Mouse (Mus musculus) heart, embryonic 15.5 days (tissue): ENCODE results near the gene Khsrp. TPM values are rescaled to one million over a fixed set of nuclear protein-coding genes. Genes with fewer than 3 reads are reported as not detected.

ENCODE experiments used
- ATAC-seq: fragments of 200-750 bp; cut with Nextera tagmentation; replicated peaks from 2 replicates; pipeline ENCODE4 v1.8.0; 2017; ENCODE audit warnings: low read depth, moderate TSS enrichment; ENCODE audit not compliant: insufficient number of reproducible peaks, insufficient read depth, low FRiP score
- H3K27ac ChIP-seq: fragments of 300-500 bp; sonication (generic); 2 replicates; pipeline ENCODE4 v1.5.1; 2015; ENCODE audit warnings: mild to moderate bottlenecking, inconsistent platforms
- H3K27me3 ChIP-seq: fragments of 300-500 bp; sonication (generic); 2 replicates; pipeline ENCODE4 v1.6.1; 2015; ENCODE audit warnings: inconsistent platforms
- H3K36me3 ChIP-seq: fragments of 300-500 bp; sonication (generic); 2 replicates; pipeline ENCODE4 v1.6.1; 2015; ENCODE audit warnings: mild to moderate bottlenecking, inconsistent platforms
- H3K4me1 ChIP-seq: fragments of 300-500 bp; sonication (generic); replicated peaks from 2 replicates; pipeline ENCODE4 v1.6.1; 2015; ENCODE audit warnings: inconsistent platforms
- H3K4me2 ChIP-seq: fragments of 300-500 bp; sonication (generic); 2 replicates; pipeline ENCODE4 v1.6.1; 2015; ENCODE audit warnings: inconsistent platforms, mild to moderate bottlenecking, moderate library complexity
- H3K4me3 ChIP-seq: fragments of 300-500 bp; sonication (generic); 2 replicates; pipeline ENCODE4 v1.5.1; 2015; ENCODE audit warnings: mild to moderate bottlenecking, inconsistent platforms
- H3K9ac ChIP-seq: fragments of 300-500 bp; sonication (generic); 2 replicates; pipeline ENCODE4 v1.6.1; 2015; ENCODE audit warnings: mild to moderate bottlenecking, inconsistent platforms
- H3K9me3 ChIP-seq: fragments of 300-500 bp; sonication (generic); replicated peaks from 2 replicates; pipeline ENCODE4 v1.6.1; 2016; ENCODE audit warnings: inconsistent platforms
- WGBS: fragments of 180-500 bp; shearing (Covaris S2); methylation state at CpG from one replicate; pipeline ENCODE4 v1.1.7; 2015; ENCODE audit warnings: mixed read lengths; 5-methylcytosine and 5-hydroxymethylcytosine counted together
- polyA plus RNA-seq: library from polyadenylated mRNA; unstranded; fragments of >200 nt; fragmentation: Nextera tagmentation; extraction: Ambion mirVana; gene quantifications from 2 replicates; pipeline ENCODE4 v1.2.1, GENCODE M21; 2015

The Khsrp gene
- polyA plus RNA-seq, 1 experiment from 2014 or later: 23.3 TPM

- 15% methylated on average over 8 of the region's 8 CpGs for WGBS
- Histone ChIP-seq H3K4me1 (peaks cover 36% of the 10 kb centered on the region), H3K36me3 (peaks cover 43% of the 10 kb centered on the region), H3K27ac (peak overlapping the region; percentile 77), H3K4me2 (peak overlapping the region; percentile 9; the same call in 1 of the 2 replicates), H3K4me3 (no peak overlapping the region), H3K27me3 (no peaks in the 10 kb centered on the region), H3K9me3 (no peaks in the 10 kb centered on the region), H3K9ac (0 out of 2 replicates have a peak overlapping the region, but pooled peaks have one; percentile 25)
- no peak for ATAC-seq
Measured at GRCm38 (mm10) chr17:57001228-57001627, 30.1 kb downstream of the Khsrp start.

- no peak for ATAC-seq
- Histone ChIP-seq H3K36me3 (peaks cover 40% of the 10 kb centered on the region), H3K4me3 (no peak within 1 kb of the TSS), H3K27ac (peak within 1 kb of the TSS; percentile 77), H3K4me2 (0 out of 2 replicates have a peak within 1 kb of the TSS, but pooled peaks have one; percentile 9), H3K9ac (no peak within 1 kb of the TSS), H3K9me3 (no peaks in the 10 kb centered on the region), H3K4me1 (peaks cover 36% of the 10 kb centered on the region), H3K27me3 (no peaks in the 10 kb centered on the region)
- 79% methylated on average over 9 of the region's 9 CpGs for WGBS
Measured at GRCm38 (mm10) chr17:56999968-57000609, 31.2 kb downstream of the Khsrp start, which contains the start of gene Pspn. TSS of gene Pspn (minus strand) at chr17:57000018.

- 91% methylated on average over 9 of the region's 9 CpGs for WGBS
- H3K27ac ChIP-seq: no peak overlapping the region
- no peak overlapping the region for H3K9ac ChIP-seq
- H3K4me2 ChIP-seq: no peak overlapping the region
- peaks cover 36% of the 10 kb centered on the region for H3K4me1 ChIP-seq
- H3K27me3 ChIP-seq: no peaks in the 10 kb centered on the region
- no peak for ATAC-seq
- peaks cover 42% of the 10 kb centered on the region for H3K36me3 ChIP-seq
- no peak overlapping the region for H3K4me3 ChIP-seq
- no peaks in the 10 kb centered on the region for H3K9me3 ChIP-seq
Measured at GRCm38 (mm10) chr17:56999414-56999813, 31.9 kb downstream of the Khsrp start.

- no peaks in the 10 kb centered on the region for H3K27me3 ChIP-seq
- ATAC-seq: peak; percentile 99
- peak within 1 kb of the TSS; percentile 58 for H3K9ac ChIP-seq
- peaks cover 36% of the 10 kb centered on the region for H3K4me1 ChIP-seq
- peak within 1 kb of the TSS; percentile 82 for H3K4me2 ChIP-seq
- H3K9me3 ChIP-seq: no peaks in the 10 kb centered on the region
- H3K4me3 ChIP-seq: peak within 1 kb of the TSS; percentile 86
- H3K36me3 ChIP-seq: peaks cover 47% of the 10 kb centered on the region
- peak within 1 kb of the TSS; percentile 87 for H3K27ac ChIP-seq
- under 1% methylated on average over 38 of the region's 38 CpGs for WGBS
Measured at GRCm38 (mm10) chr17:56997029-56997667, 34.2 kb downstream of the Khsrp start, which contains the start of gene Alkbh7. TSS of gene Alkbh7 (plus strand) at chr17:56997339.

GRCm38 (mm10) chr17:56996506-56996905 lies 34.8 kb downstream of the Khsrp start:
- WGBS: 61% methylated on average over 2 of the region's 2 CpGs
- Histone ChIP-seq H3K4me2 (peak overlapping the region; percentile 82; the same call in 1 of the 2 replicates), H3K36me3 (peaks cover 47% of the 10 kb centered on the region), H3K4me3 (peak overlapping the region; percentile 86; the same call in 1 of the 2 replicates), H3K9me3 (no peaks in the 10 kb centered on the region), H3K27ac (peak overlapping the region; percentile 87), H3K4me1 (peaks cover 34% of the 10 kb centered on the region), H3K9ac (no peak overlapping the region), H3K27me3 (no peaks in the 10 kb centered on the region)
- no peak for ATAC-seq

- peaks cover 27% of the 10 kb centered on the region for H3K4me1 ChIP-seq
- ATAC-seq: no peak
- H3K4me3 ChIP-seq: no peak overlapping the region
- peaks cover 46% of the 10 kb centered on the region for H3K36me3 ChIP-seq
- 82% methylated on average over 8 of the region's 8 CpGs for WGBS
- H3K4me2 ChIP-seq: no peak overlapping the region
- no peaks in the 10 kb centered on the region for H3K27me3 ChIP-seq
- H3K9me3 ChIP-seq: no peaks in the 10 kb centered on the region
- H3K27ac ChIP-seq: no peak overlapping the region
- H3K9ac ChIP-seq: no peak overlapping the region
Measured at GRCm38 (mm10) chr17:56995046-56995445, 36.3 kb downstream of the Khsrp start.

- Histone ChIP-seq H3K36me3 (peaks cover 37% of the 10 kb centered on the region; the same call in 1 of the 2 replicates), H3K27ac (no peak overlapping the region), H3K9me3 (no peaks in the 10 kb centered on the region), H3K4me3 (peak overlapping the region; percentile 79), H3K9ac (peak overlapping the region; percentile 77; the same call in 1 of the 2 replicates), H3K27me3 (no peaks in the 10 kb centered on the region), H3K4me1 (peaks cover 11% of the 10 kb centered on the region), H3K4me2 (peak overlapping the region; percentile 85)
- ATAC-seq: no peak
- 48% methylated on average over 2 of the region's 2 CpGs for WGBS
Measured at GRCm38 (mm10) chr17:56990966-56991365, 40.4 kb downstream of the Khsrp start.

- peak; percentile 97 for ATAC-seq
- H3K9me3 ChIP-seq: no peaks in the 10 kb centered on the region
- peak within 1 kb of the TSS; percentile 68 for H3K27ac ChIP-seq
- peaks cover 11% of the 10 kb centered on the region for H3K4me1 ChIP-seq
- peak within 1 kb of the TSS; percentile 85 for H3K4me2 ChIP-seq
- H3K4me3 ChIP-seq: peak within 1 kb of the TSS; percentile 79
- WGBS: under 1% methylated on average over 52 of the region's 52 CpGs
- H3K36me3 ChIP-seq: peaks cover 31% of the 10 kb centered on the region; the same call in 1 of the 2 replicates
- no peaks in the 10 kb centered on the region for H3K27me3 ChIP-seq
- H3K9ac ChIP-seq: peak within 1 kb of the TSS; percentile 77
Measured at GRCm38 (mm10) chr17:56990115-56990746, 41.1 kb downstream of the Khsrp start, which contains the start of gene Clpp. TSS of gene Clpp (plus strand) at chr17:56990305.

GRCm38 (mm10) chr17:56989467-56990114 lies 41.7 kb downstream of the Khsrp start:
- Histone ChIP-seq H3K9me3 (no peaks in the 10 kb centered on the region), H3K4me2 (peak overlapping the region; percentile 85), H3K4me3 (peak overlapping the region; percentile 79), H3K9ac (peak overlapping the region; percentile 56), H3K27ac (peak overlapping the region; percentile 68), H3K4me1 (peaks cover 11% of the 10 kb centered on the region), H3K36me3 (peaks cover 25% of the 10 kb centered on the region; the same call in 1 of the 2 replicates), H3K27me3 (no peaks in the 10 kb centered on the region)
- WGBS: 3% methylated on average over 25 of the region's 25 CpGs
- ATAC-seq: peak; percentile 87

GRCm38 (mm10) chr17:56988921-56989430 lies 42.3 kb downstream of the Khsrp start:
- no peak overlapping the region for H3K27ac ChIP-seq
- whole genome bisulfite sequencing: 69% methylated on average over 7 of the region's 7 CpGs
- H3K9me3 ChIP-seq: no peaks in the 10 kb centered on the region
- H3K4me3 ChIP-seq: peak overlapping the region; percentile 79
- peak overlapping the region; percentile 56; the same call in 1 of the 2 replicates for H3K9ac ChIP-seq
- peaks cover 11% of the 10 kb centered on the region for H3K4me1 ChIP-seq
- no peaks in the 10 kb centered on the region for H3K27me3 ChIP-seq
- H3K36me3 ChIP-seq: peaks cover 18% of the 10 kb centered on the region; the same call in 1 of the 2 replicates
- no peak for ATAC-seq
- peak overlapping the region; percentile 85 for H3K4me2 ChIP-seq
